Mouse (Mus musculus) skeletal muscle tissue, adult 2 months (tissue): ENCODE results near the gene Lrrc45.
"Not testable (repeated sequence)": the region's sequence is repeated elsewhere in the genome, so short reads cannot be mapped to it uniquely, and the experiment has no call there.

Source experiments
- DNase-seq: peaks from one replicate; pipeline ENCODE4 v3.0.0-alpha.2; 2012; ENCODE audit warnings: low read depth, low spot score

Gene Lrrc45

DNA sequence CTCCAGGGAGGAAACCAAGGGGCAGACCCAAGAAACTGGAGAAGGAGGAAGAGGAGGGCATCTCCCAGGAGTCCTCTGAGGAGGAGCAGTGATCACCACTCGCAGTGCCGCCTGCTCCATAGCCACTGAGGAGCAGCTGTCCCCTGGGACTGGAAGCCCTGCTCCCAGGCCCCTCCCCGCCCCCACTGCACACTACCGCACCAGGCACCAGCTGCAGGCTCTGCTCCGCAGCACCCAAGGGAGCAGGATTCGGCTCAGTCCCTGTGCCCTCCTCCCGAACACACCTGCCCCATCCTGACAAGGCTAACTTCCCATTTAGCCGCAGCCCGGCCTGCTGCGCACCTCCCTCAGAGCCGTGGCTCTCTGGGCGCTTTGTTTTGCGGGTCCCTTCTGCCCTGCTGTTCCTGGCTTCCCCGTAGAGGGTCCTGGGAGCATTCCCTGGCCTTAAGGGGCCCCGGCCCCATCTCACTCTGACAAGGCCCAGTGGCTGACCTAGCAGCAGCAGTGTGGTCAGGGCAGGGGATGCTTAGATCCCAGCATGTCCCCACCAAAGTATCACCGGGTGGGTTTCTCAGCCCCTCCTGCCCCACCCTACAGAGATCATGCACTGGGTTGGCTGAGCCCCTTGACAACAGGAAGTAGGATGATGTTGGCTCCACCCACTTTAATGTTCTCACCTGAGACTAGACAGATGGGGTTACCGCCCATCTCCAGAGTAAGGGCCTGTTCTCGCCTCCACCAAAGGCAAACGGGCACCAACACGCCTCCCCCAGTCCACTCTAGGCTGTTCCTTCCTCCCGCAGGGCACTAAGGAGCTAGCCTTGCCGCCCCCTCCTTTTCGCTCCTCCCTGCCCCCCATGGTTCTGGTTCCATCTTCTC lies 49.6 kb downstream of the Lrrc45 start:
- DNase-seq, result not testable (repeated sequence)

DNA sequence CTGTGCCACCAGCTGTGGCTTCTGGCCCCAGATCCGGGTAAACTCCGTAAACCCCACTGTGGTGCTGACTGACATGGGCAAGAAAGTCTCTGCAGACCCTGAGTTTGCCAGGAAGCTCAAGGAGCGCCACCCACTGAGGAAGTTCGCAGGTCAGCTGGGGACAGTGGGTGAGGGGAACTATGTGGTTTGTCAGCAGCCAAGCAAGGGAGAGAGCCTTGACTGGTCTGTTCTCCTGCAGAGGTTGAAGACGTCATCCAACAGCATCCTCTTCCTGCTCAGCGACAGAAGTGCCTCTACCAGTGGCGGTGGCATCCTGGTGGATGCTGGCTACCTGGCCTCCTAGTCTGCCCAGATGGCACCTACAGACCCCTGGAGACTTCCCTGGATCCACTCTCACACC lies 53.3 kb downstream of the Lrrc45 start:
- DNase-seq, result not testable (repeated sequence)

DNA sequence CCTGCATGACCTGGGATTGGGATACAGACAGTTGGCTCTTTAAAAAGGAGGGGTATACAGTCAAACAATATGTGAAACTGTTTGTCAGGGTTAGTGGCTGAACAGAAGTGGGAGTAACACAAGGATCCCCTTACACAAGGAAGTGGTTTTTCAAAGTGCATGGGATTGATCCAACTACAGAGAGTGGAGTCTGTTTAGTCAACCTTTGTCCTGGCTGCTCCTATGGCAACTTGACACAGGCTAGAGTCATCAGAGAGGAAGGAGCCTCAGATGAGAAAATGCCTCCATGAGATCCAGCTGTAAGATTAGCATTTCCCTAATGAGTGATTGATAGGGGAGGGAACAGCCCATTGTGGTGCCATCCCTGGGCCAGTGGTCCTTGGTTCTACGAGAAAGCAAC lies 54.5 kb downstream of the Lrrc45 start:
- no peak for DNase-seq
